Mouse (Mus musculus) lung, postnatal 0 days (tissue): ENCODE measurements at regions not wholly inside any gene's neighbourhood (a gene's known extent, or its start where the extent isn't known, plus 50 kb on each side); places are given as distances from the start of the nearest gene placed in this dataset.

Source experiments
- CTCF ChIP-seq: IDR thresholded peaks from 2 replicates; pipeline ENCODE4 v1.5.1; 2016; ENCODE audit warnings: antibody characterized with exemption, mild to moderate bottlenecking
- EP300 ChIP-seq: IDR thresholded peaks from 2 replicates; pipeline ENCODE4 v1.6.1; 2016; ENCODE audit warnings: antibody characterized with exemption, mild to moderate bottlenecking, control low read depth

DNA sequence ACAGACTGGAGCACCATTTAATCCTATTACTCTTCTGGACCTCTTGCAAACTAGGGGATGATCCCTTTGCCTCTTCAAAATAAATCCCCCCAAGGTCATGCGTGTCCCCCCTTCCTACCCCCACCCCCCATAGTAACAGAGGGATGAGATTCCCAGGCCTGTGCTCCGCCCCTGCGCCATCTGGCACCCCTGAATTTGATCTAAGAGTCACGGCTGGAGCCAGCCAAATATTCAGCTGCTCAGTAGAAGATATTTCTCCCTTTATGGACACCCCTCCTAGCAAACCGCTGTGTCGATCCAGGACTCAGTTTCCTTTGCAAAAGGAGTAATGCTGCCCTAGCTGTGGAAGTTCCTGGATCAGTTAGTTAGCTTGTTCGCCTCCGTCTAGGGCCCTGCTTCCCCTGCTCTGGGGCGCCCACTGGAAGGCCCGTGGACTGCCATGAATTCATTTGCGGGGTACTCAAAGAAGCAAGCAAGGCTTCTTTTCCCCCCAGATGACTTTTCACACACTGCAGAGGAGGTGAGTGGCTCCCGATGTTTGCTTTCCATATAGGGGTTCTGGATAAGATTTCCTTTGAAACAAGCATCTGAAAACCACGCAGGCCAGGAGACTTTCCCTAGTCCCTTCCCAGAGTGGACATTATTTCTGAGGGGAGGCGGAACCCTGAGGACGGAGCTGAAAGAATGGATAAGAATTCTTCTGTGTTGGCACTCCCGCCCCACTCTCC, 70.9 kb upstream of the Pias1 start:
- TF ChIP-seq CTCF (no peak), EP300 (no peak; the same call in 1 of the 2 replicates)
